Mouse (Mus musculus) E14TG2a.4 (cell line): ENCODE results near the gene Blvrb.
A peak's percentile ranks its signal among the peaks of the same experiment; 100 is the strongest.

Source experiments
- H3K27me3 ChIP-seq: 2 replicates; pipeline ENCODE4 v1.6.1; 2014; ENCODE audit warnings: low read length, control low read depth; ENCODE audit not compliant: insufficient read depth
- H3K36me3 ChIP-seq: 2 replicates; pipeline ENCODE4 v1.6.1; 2014; ENCODE audit warnings: low read length, control low read depth; ENCODE audit not compliant: insufficient read depth
- H3K4me1 ChIP-seq: replicated peaks from 2 replicates; pipeline ENCODE4 v1.6.1; 2014; ENCODE audit warnings: low read depth, low read length, control low read depth
- H3K4me3 ChIP-seq: replicated peaks from 2 replicates; pipeline ENCODE4 v1.5.1; 2014; ENCODE audit warnings: mild to moderate bottlenecking, low read length
- H3K9me3 ChIP-seq: 2 replicates; pipeline ENCODE4 v1.6.1; 2014; ENCODE audit warnings: low read length, control low read depth
- CTCF ChIP-seq: conservative IDR thresholded peaks from 2 replicates; pipeline ENCODE4 v1.5.1; 2014; ENCODE audit warnings: low read length
- NANOG ChIP-seq: IDR thresholded peaks from 2 replicates; pipeline ENCODE4 v1.6.1; 2014; ENCODE audit warnings: borderline replicate concordance, low read length, mixed read lengths
- POU5F1 ChIP-seq: IDR thresholded peaks from 2 replicates; pipeline ENCODE4 v1.6.1; 2014; ENCODE audit warnings: low read length, borderline replicate concordance

The Blvrb gene

DNA sequence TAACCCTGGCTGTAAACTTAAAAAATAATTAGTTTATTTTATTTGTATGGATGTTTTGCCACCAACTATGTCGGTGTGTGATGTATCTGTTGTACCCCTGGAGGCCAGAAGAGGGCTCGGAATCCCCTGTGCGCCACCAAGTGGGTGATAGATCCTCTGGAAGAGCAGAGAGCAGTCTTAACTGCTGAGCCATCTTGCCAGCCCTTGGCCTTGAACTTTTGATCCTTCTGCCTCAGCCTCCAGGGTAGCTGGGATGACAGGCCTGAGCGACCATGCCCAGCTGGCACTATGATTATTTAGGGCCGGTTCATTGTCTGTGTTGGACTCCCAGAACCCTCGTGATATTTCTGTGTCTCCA is 60.8 kb downstream of the Blvrb start:
- peak overlapping the region; percentile 87 for H3K4me3 ChIP-seq
- peaks cover 28% of the 10 kb centered on the region for H3K36me3 ChIP-seq
- TF ChIP-seq NANOG: peak; percentile 41; the same call in 1 of the 2 replicates
- no peak for TF ChIP-seq POU5F1
- peak; percentile 41 for TF ChIP-seq CTCF
- H3K9me3 ChIP-seq: no peaks in the 10 kb centered on the region
- H3K27me3 ChIP-seq: no peaks in the 10 kb centered on the region
- H3K4me1 ChIP-seq: peaks cover 68% of the 10 kb centered on the region

DNA sequence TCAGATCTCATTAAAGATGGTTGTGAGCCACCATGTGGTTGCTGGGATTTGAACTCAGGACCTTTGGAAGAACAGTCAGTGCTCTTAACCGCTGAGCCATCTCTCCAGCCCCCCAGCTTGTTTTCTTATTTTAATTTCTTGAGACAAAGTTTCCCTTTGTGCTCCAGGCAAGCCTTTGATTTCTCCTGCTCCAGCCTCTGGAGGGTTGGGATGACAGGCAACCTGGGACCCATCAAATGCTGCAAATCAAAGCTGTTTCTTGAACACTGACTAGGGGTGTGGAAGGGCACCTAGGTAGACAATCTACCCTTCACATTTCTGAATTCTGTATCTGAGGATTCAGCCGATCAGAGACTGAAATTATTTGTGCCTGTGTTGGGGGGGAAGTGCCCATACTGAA is 63.0 kb downstream of the Blvrb start:
- H3K4me1 ChIP-seq: peaks cover 63% of the 10 kb centered on the region
- H3K9me3 ChIP-seq: no peaks in the 10 kb centered on the region
- TF ChIP-seq CTCF: no peak
- TF ChIP-seq POU5F1: no peak
- TF ChIP-seq NANOG: no peak
- peaks cover 21% of the 10 kb centered on the region for H3K36me3 ChIP-seq
- no peak overlapping the region for H3K4me3 ChIP-seq
- no peaks in the 10 kb centered on the region for H3K27me3 ChIP-seq

DNA sequence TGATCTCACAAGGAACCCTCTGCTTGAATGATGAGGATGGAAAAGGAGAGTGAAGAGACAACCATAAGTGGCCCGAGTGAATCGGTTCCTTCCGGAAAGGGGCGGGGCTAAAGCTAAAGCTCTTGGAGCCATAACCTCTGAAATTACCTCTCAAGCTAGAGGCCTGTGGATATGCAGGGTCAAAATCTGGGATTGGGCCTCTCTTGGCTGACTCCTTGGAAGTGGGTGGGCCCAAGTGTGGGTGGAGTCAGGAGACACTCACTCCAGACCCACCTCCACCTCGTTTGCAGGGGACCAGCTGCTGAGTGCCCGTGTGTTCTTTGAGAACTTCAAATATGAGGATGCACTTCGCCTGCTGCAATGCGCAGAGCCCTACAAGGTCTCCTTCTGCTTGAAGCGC is 67.2 kb downstream of the Blvrb start:
- Histone ChIP-seq H3K27me3 (no peaks in the 10 kb centered on the region), H3K4me1 (peaks cover 58% of the 10 kb centered on the region), H3K4me3 (peak overlapping the region; percentile 35), H3K9me3 (no peaks in the 10 kb centered on the region), H3K36me3 (peaks cover 48% of the 10 kb centered on the region)
- TF ChIP-seq CTCF (no peak), POU5F1 (no peak), NANOG (no peak)
